Mouse (Mus musculus): ENCODE measurements around the gene Utrn.

- TF ChIP-seq CTCF (conservative IDR thresholded peaks at IDR 0.05 in 1 of 2, IDR thresholded peaks at IDR 0.05 in 1 of 2; ENCODE audit: low read depth in 2 of 2, low read length in 2 of 2) (no peak), MXI1 (IDR thresholded peaks at IDR 0.05; ENCODE audit: low read depth, low read length) (no peak), ZC3H11A (IDR thresholded peaks at IDR 0.05; ENCODE audit: low read depth, low read length) (no peak), USF1 (IDR thresholded peaks at IDR 0.05; ENCODE audit: low read depth, low read length) (no peak), MAX (IDR thresholded peaks at IDR 0.05; ENCODE audit: low read length) (no peak), EP300 (IDR thresholded peaks at IDR 0.05; ENCODE audit: low read length) (no peak), NELFE (IDR thresholded peaks at IDR 0.05; ENCODE audit: low read depth, low read length) (no peak), POLR2A (IDR thresholded peaks at IDR 0.05; ENCODE audit: low read depth, low read length) (no peak), ELF1 (IDR thresholded peaks at IDR 0.05; ENCODE audit: low read depth, low read length) (no peak), JUND (conservative IDR thresholded peaks at IDR 0.05; ENCODE audit: low read depth, low read length) (no peak), TBP (conservative IDR thresholded peaks at IDR 0.05; ENCODE audit: low read depth, low read length) (no peak), MAFK (IDR thresholded peaks at IDR 0.05; ENCODE audit: insufficient replicate concordance, low read length) (no peak), TCF12 (IDR thresholded peaks at IDR 0.05; ENCODE audit: low read depth, low read length) (no peak)
Measured at GRCm38 (mm10) chr10:12757943-12758701, 111.0 kb downstream of the Utrn start.
